Mouse (Mus musculus) bone marrow macrophage, adult 2 months (primary cell): ENCODE measurements around the gene Ccdc184. TPM values are rescaled to one million over a fixed set of nuclear protein-coding genes. Genes with fewer than 3 reads are reported as not detected.
A peak's percentile ranks its signal among the peaks of the same experiment; 100 is the strongest.

Experiments
- H3K27ac ChIP-seq: 2 replicates; pipeline ENCODE4 v1.5.1; 2012; ENCODE audit warnings: low read depth, low read length; ENCODE audit not compliant: insufficient read depth
- H3K4me1 ChIP-seq: 2 replicates; pipeline ENCODE4 v1.6.1; 2012; ENCODE audit warnings: low read length; ENCODE audit not compliant: control insufficient read depth, insufficient read depth
- H3K4me3 ChIP-seq: 2 replicates; pipeline ENCODE4 v1.5.1; 2012; ENCODE audit warnings: mild to moderate bottlenecking, low read length, moderate library complexity; ENCODE audit not compliant: insufficient read depth
- CTCF ChIP-seq: IDR thresholded peaks from 2 replicates; pipeline ENCODE4 v1.5.1; 2012; ENCODE audit warnings: low read depth, mild to moderate bottlenecking, low read length, moderate library complexity
- POLR2A ChIP-seq: IDR thresholded peaks from 2 replicates; pipeline ENCODE4 v1.6.1; 2012; ENCODE audit warnings: mild to moderate bottlenecking, low read depth, low read length, borderline replicate concordance
- polyA plus RNA-seq: library from polyadenylated mRNA; stranded (reverse); fragments of >200 nt; gene quantifications from 2 replicates; pipeline ENCODE4 v1.2.4, GENCODE M21; 2012; ENCODE audit not compliant: missing spikeins, insufficient read depth, insufficient read length

Ccdc184 gene
- polyA plus RNA-seq, 1 experiment = not detected

DNA sequence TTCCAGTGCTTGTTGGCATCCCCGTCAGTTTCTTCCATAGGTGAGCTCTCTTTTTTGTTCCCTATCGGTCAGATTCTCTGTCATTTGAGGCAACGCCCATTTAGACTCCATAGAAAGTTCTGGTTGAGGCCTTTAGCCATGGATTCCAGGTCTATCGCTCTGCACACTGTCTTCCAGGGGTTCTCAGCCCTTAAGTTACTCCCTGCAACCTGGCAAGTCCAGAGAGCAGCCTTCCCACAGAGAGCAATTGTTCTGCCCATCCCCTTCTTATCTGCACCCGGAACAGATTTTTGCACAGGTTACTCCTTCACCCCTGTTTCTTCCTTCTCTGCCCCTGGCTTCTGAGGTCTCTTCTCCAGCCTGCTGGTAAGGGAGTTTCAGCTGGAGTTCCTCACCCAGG, 5.2 kb downstream of the Ccdc184 start:
- Histone ChIP-seq H3K4me3 (no peak overlapping the region), H3K27ac (no peak overlapping the region), H3K4me1 (no peaks in the 10 kb centered on the region)
- no peak for TF ChIP-seq POLR2A
- TF ChIP-seq CTCF = no peak

DNA sequence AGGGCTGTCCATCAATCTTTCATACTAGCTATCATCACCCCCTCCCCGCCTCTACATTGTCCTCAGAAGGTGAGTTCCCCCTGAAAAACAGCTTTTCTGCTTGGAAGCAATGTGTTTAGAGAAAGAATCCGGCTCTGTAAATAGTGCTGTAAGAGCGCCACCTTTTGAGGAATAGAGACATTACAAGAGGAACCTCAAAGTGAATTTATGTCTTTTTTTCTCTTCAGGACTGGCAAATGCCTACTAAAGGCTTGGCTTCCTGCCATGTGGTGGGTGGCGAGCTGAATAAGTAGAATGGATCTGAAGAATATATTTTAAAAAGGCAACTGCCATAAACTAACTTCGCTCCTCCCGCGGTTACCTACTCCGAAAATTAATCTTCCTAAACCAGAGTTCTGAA, 6.9 kb downstream of the Ccdc184 start:
- no peak for TF ChIP-seq POLR2A
- TF ChIP-seq CTCF = no peak
- Histone ChIP-seq H3K27ac (no peak overlapping the region), H3K4me1 (no peaks in the 10 kb centered on the region), H3K4me3 (no peak overlapping the region)

DNA sequence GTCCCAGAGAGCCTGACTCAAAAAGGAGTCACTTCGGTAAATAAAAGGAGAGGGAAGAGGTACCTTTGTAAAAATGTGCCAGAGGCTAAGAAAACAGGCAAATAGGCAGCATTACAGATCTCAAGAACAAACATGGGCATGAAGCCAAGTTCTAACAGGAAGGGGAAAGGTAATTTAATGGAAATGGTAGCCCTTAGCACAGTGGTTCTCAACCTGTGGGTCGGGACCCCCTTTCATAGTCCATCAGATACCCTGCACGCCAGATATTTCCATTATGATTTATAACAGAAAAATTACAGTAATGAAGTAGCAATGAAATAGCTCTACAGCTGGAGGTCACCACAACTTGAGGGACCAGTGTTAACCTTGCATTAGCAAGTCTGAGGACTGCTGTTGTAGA, 10.4 kb downstream of the Ccdc184 start:
- TF ChIP-seq POLR2A = no peak
- no peak for TF ChIP-seq CTCF
- Histone ChIP-seq H3K27ac (no peak overlapping the region), H3K4me3 (no peak overlapping the region), H3K4me1 (peaks cover 4% of the 10 kb centered on the region; the same call in 1 of the 2 replicates)

DNA sequence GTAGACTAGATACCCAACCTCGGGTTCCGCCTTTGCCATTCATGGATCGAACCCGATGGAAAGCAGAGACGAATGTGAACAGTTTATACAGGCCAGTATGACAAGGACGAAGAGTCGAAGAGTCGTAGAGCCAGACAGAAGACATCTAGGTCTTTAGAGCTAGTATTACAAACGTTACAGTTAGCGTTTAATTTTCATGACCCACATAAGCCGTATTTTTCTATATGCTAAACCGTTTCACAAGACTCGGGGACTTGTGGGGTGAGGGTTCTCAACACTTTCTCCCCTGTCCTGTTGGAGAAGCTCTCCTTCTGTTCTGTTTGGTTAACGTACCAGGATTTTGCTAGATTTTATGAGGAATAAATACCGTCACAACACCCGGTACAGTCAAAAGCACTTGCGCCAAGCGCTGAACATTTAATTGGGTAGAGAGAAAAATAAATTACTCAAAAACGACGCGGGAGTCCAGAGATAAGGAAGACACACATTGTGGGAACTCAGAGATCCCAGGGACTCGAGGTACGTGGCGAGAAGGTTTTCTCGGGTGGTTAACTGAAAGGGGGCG, 13.7 kb downstream of the Ccdc184 start:
- TF ChIP-seq POLR2A (no peak), CTCF (no peak)
- Histone ChIP-seq H3K27ac (no peak overlapping the region), H3K4me1 (peaks cover 4% of the 10 kb centered on the region; the same call in 1 of the 2 replicates), H3K4me3 (peak overlapping the region; percentile 75)

DNA sequence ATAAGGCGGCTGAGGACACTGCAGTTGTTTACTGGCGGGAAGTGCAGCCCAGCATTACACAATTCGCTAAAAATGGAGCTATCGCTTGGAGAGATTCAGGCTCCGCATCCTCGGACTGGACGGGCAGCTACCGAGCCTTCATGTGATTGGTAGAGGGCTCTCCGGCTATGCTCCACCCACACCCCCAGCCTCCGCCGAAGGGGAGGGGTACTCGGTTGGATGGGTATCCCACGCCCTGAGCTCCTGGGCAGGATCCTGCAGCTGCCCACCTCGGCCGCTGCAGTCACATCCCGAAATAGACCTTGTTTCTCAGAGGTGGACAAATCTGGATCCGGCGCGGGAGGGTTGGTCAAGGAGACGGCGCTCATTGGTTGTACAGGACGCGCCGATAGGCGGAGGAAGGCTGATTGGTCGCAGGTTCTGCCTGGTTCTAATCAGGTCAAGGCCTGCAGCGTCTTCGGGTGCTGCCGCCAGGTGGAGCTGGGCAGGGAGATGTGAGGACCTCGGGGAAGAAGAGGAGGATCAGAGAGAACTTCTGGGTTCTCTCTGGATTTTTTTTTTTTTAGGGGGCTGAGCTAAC, 14.3 kb downstream of the Ccdc184 start:
- peaks cover 4% of the 10 kb centered on the region; the same call in 1 of the 2 replicates for H3K4me1 ChIP-seq
- H3K27ac ChIP-seq = no peak overlapping the region
- peak overlapping the region; percentile 75 for H3K4me3 ChIP-seq
- TF ChIP-seq POLR2A = no peak
- peak; percentile 45 for TF ChIP-seq CTCF

DNA sequence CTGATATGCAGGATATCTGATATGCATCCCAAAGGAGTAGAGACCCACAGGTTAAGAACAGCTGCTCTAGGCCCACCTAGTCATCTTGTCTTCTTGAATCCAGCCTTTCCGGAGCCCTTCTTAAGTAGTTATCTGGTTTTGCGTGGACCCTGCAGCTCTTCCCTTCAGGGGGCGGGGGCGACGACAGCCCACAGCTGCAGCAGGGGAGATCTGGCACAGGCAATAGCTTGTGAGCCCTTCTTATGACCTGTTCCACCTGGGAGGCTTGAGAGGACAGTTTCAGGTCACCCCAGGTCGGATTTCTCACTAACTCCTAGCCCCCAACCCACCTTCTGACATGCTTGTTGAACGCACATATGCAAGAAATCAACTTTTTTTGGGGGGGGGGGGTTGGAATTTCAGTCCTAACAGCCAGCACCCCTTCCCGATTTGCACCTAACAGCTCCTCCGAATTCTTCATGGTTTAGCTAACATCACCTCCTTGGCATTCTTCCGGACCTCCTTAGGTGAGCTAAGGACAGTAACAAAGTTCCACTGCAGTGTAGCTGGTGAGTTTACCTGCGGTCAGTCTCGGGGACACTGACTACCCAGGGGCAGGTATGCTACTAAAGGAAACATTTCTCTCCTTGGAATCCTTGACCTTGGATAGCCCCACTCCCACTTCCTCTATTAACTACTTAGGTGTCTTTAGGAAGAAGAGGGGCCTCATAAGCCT, 15.1 kb downstream of the Ccdc184 start:
- Histone ChIP-seq H3K4me3 (no peak overlapping the region), H3K4me1 (peaks cover 4% of the 10 kb centered on the region; the same call in 1 of the 2 replicates), H3K27ac (no peak overlapping the region)
- TF ChIP-seq CTCF (no peak), POLR2A (no peak)

DNA sequence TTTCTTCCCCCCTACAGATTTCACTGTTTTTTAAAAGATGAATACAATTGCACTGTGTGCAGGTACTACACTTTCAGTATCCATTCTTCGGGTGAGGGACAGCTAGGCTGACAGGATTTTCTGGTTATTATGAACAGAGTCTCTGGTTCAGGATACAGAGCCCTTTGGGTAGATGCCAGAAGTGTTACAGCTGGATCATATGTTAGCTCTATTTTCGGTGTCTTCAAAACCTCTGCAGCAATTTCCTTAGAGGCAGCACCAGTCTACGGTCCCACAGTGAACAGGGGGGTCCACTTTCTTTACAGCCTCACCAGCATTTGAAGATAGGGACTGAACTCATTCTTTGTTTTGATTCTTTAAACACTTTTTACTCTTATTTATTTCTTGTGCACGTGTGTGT, 17.5 kb downstream of the Ccdc184 start:
- peaks cover 4% of the 10 kb centered on the region; the same call in 1 of the 2 replicates for H3K4me1 ChIP-seq
- H3K4me3 ChIP-seq = no peak overlapping the region
- no peak overlapping the region for H3K27ac ChIP-seq
- no peak for TF ChIP-seq CTCF
- no peak for TF ChIP-seq POLR2A

DNA sequence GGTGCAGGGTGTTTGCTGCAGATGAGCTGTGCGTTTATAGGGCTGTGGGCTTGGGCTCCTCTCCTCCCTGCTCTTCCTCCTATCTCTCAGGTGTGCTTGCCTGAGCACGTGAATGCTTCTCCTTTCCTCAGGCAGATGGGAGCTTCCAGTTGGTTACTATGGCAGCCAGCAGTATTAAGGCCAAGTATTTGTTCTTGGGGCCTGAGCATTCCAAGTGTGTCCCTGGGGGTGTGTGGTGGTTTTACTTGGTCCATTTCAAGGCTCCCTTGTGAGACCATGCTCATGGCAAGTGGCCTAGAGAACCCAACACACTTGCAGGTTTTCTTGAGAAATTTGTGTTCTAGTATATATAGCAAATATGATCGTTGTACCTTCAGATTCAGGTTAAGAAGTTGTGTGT, 28.5 kb downstream of the Ccdc184 start, which contains the start of gene Olfr288:
Olfr288 (minus strand) TSS at position 101 of the 400 bp plus-strand sequence.
- Histone ChIP-seq H3K4me3 (no peak within 1 kb of the TSS), H3K27ac (no peak within 1 kb of the TSS), H3K4me1 (no peaks in the 10 kb centered on the region)
- TF ChIP-seq CTCF (no peak), POLR2A (no peak)

DNA sequence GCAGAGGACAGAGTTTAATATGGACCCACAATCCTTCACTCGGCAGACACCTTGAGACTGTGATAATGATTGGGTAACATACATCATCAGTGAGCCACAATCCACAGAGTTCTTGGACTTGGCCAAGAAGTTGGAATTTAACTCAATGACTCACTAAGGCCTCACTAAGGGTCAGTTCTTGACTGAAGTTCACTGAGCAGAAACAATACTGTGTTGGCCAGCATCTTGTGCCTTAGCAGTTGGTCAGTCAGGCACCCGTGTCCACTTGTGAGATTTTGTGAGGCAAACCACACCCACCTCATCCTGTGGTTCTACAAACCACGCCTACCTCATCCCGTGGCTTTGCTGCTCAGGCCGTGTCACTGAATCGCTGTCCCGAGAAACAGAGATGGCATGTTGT, 42.7 kb downstream of the Ccdc184 start:
- TF ChIP-seq CTCF = no peak
- no peak for TF ChIP-seq POLR2A
- Histone ChIP-seq H3K4me3 (no peak overlapping the region), H3K4me1 (peaks cover 4% of the 10 kb centered on the region; the same call in 1 of the 2 replicates), H3K27ac (no peak overlapping the region)

DNA sequence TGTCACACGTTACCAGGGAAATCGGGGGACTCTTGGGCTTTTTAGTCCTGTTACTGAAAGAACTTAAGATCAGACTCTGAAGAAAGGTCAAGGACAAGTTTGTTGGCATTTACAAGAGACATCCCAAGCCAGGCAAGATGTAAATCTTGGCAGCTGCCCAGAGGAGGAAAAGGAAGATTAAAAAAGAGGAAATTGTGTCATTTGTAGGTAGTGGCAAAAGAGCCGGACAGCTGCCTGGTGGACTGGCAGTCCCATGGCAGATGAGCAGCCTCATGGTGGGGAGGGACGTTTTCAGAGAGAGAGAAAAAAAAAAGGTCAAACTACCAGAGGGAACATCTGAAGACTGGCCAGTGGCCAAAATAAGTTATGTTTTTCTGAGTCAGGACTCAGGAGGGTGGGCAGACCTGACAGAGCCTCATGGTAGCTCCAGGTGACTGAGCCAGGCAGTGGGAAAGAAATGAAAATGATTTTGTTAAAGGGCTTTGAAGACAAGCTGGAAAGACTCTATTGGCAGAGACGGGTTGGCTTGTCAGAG, 46.4 kb downstream of the Ccdc184 start:
- TF ChIP-seq CTCF (no peak), POLR2A (no peak)
- Histone ChIP-seq H3K4me1 (peaks cover 4% of the 10 kb centered on the region; the same call in 1 of the 2 replicates), H3K4me3 (no peak overlapping the region), H3K27ac (no peak overlapping the region)
